Mouse (Mus musculus): ENCODE results near the gene Tbkbp1. TPM values are rescaled to one million over a fixed set of nuclear protein-coding genes. Genes with fewer than 3 reads are reported as not detected.
"Not testable (repeated sequence)": the region's sequence is repeated elsewhere in the genome, so short reads cannot be mapped to it uniquely, and the experiment has no call there.

The Tbkbp1 gene
- polyA plus RNA-seq (2016; fragmentation: Nextera tagmentation; extraction: Ambion mirVana): 5.7 and 6.5 TPM in 2 replicates

GRCm38 (mm10) chr11:97151343-97151801, at the start of gene Tbkbp1:
Gene Tbkbp1, minus strand, starts transcription at chr11:97151495.
- Histone ChIP-seq H3K9ac (peak within 1 kb of the TSS; percentile 86), H3K4me2 (peak within 1 kb of the TSS; percentile 89), H3K4me3 (replicated peaks) (peak within 1 kb of the TSS; percentile 80), H3K27me3 (peaks cover 23% of the 10 kb centered on the region; the same call in 1 of the 2 replicates), H3K4me1 (peaks cover 40% of the 10 kb centered on the region), H3K36me3 (replicated peaks) (peaks cover 31% of the 10 kb centered on the region), H3K27ac (peak within 1 kb of the TSS; percentile 92), H3K9me3 (no peaks in the 10 kb centered on the region)
- ATAC-seq (ENCODE audit: low FRiP score): peak; percentile 53
- WGBS: under 1% methylated on average over 27 of the region's 64 CpGs

- no peaks in the 10 kb centered on the region for H3K36me3 ChIP-seq (replicated peaks)
- no peak overlapping the region for H3K27ac ChIP-seq
- H3K4me3 ChIP-seq (replicated peaks): no peak overlapping the region
- no peaks in the 10 kb centered on the region for H3K9me3 ChIP-seq
- WGBS: 85% methylated on average over 6 of the region's 6 CpGs
- no peaks in the 10 kb centered on the region for H3K4me1 ChIP-seq
- H3K9ac ChIP-seq: no peak overlapping the region
- no peak overlapping the region for H3K4me2 ChIP-seq
- no peak for ATAC-seq (ENCODE audit: low FRiP score)
- no peaks in the 10 kb centered on the region for H3K27me3 ChIP-seq
These were observed 48.2 kb upstream of the Tbkbp1 start for GRCm38 (mm10) chr11:97199519-97199918.

- no peak for ATAC-seq (ENCODE audit: low FRiP score)
- WGBS: 21% methylated on average over 5 of the region's 5 CpGs
- Histone ChIP-seq H3K27me3 (no peaks in the 10 kb centered on the region), H3K4me3 (replicated peaks) (no peak overlapping the region), H3K36me3 (replicated peaks) (no peaks in the 10 kb centered on the region), H3K4me2 (no peak overlapping the region), H3K9me3 (no peaks in the 10 kb centered on the region), H3K9ac (no peak overlapping the region), H3K4me1 (no peaks in the 10 kb centered on the region), H3K27ac (no peak overlapping the region)
These were observed 47.3 kb upstream of the Tbkbp1 start for GRCm38 (mm10) chr11:97198601-97199000.

GRCm38 (mm10) chr11:97197021-97197420, 45.7 kb upstream of the Tbkbp1 start:
- no peaks in the 10 kb centered on the region for H3K4me1 ChIP-seq
- H3K9ac ChIP-seq: no peak overlapping the region
- H3K36me3 ChIP-seq (replicated peaks): no peaks in the 10 kb centered on the region
- H3K27ac ChIP-seq: no peak overlapping the region
- H3K9me3 ChIP-seq: no peaks in the 10 kb centered on the region
- H3K4me3 ChIP-seq (replicated peaks): no peak overlapping the region
- H3K27me3 ChIP-seq: no peaks in the 10 kb centered on the region
- ATAC-seq (ENCODE audit: low FRiP score): no peak
- 84% methylated on average over 8 of the region's 8 CpGs for WGBS
- no peak overlapping the region for H3K4me2 ChIP-seq

- no peaks in the 10 kb centered on the region for H3K4me1 ChIP-seq
- no peak for ATAC-seq (ENCODE audit: low FRiP score)
- 72% methylated on average over 12 of the region's 12 CpGs for WGBS
- no peak overlapping the region for H3K27ac ChIP-seq
- H3K9ac ChIP-seq: no peak overlapping the region
- H3K4me3 ChIP-seq (replicated peaks): no peak overlapping the region
- no peak overlapping the region for H3K4me2 ChIP-seq
- no peaks in the 10 kb centered on the region for H3K36me3 ChIP-seq (replicated peaks)
- H3K27me3 ChIP-seq: no peaks in the 10 kb centered on the region
- no peaks in the 10 kb centered on the region for H3K9me3 ChIP-seq
These were observed 45.2 kb upstream of the Tbkbp1 start for GRCm38 (mm10) chr11:97196541-97196940.

- Histone ChIP-seq H3K4me2 (no peak overlapping the region), H3K27ac (no peak overlapping the region)
- no peak for ATAC-seq (ENCODE audit: low FRiP score)
These were observed 41.3 kb upstream of the Tbkbp1 start for GRCm38 (mm10) chr11:97192621-97192951.

GRCm38 (mm10) chr11:97191915-97192620, 40.8 kb upstream of the Tbkbp1 start:
- no peak overlapping the region for H3K27ac ChIP-seq
- no peak overlapping the region for H3K9ac ChIP-seq
- no peaks in the 10 kb centered on the region for H3K27me3 ChIP-seq
- no peaks in the 10 kb centered on the region for H3K9me3 ChIP-seq
- no peak overlapping the region for H3K4me2 ChIP-seq
- H3K36me3 ChIP-seq (replicated peaks): no peaks in the 10 kb centered on the region; the same call in 1 of the 2 replicates
- H3K4me3 ChIP-seq (replicated peaks): no peak overlapping the region
- ATAC-seq (ENCODE audit: low FRiP score): no peak
- H3K4me1 ChIP-seq: peaks cover 11% of the 10 kb centered on the region
- WGBS: 79% methylated on average over 6 of the region's 6 CpGs

More at GRCm38 (mm10) chr11:97192621-97192951, 41.3 kb upstream of the Tbkbp1 start:
- Histone ChIP-seq H3K9ac (no peak overlapping the region), H3K36me3 (replicated peaks) (no peaks in the 10 kb centered on the region; the same call in 1 of the 2 replicates), H3K4me1 (peaks cover 11% of the 10 kb centered on the region), H3K4me3 (replicated peaks) (no peak overlapping the region), H3K27me3 (no peaks in the 10 kb centered on the region), H3K9me3 (no peaks in the 10 kb centered on the region)

- H3K4me2 ChIP-seq: no peak overlapping the region
- no peak for ATAC-seq (ENCODE audit: low FRiP score)
- H3K27ac ChIP-seq: no peak overlapping the region
- no peak overlapping the region for H3K9ac ChIP-seq
- H3K27me3 ChIP-seq: no peaks in the 10 kb centered on the region
- no peak overlapping the region for H3K4me3 ChIP-seq (replicated peaks)
- H3K4me1 ChIP-seq: peaks cover 18% of the 10 kb centered on the region
- H3K9me3 ChIP-seq: no peaks in the 10 kb centered on the region
- 93% methylated on average over 6 of the region's 6 CpGs for WGBS
- no peaks in the 10 kb centered on the region; the same call in none of the 2 replicates for H3K36me3 ChIP-seq (replicated peaks)
These were observed 39.7 kb upstream of the Tbkbp1 start for GRCm38 (mm10) chr11:97190992-97191391.

GRCm38 (mm10) chr11:97189645-97190044, 38.4 kb upstream of the Tbkbp1 start:
- 86% methylated on average over 6 of the region's 6 CpGs for WGBS
- not testable (repeated sequence) for H3K4me3 ChIP-seq (replicated peaks); ATAC-seq (ENCODE audit: low FRiP score); H3K27me3 ChIP-seq; H3K36me3 ChIP-seq (replicated peaks); H3K9me3 ChIP-seq; H3K9ac ChIP-seq
- Histone ChIP-seq H3K27ac (peak overlapping the region; percentile 31; the same call in 1 of the 2 replicates), H3K4me1 (peaks cover 30% of the 10 kb centered on the region), H3K4me2 (peak overlapping the region; percentile 83; the same call in 1 of the 2 replicates)

GRCm38 (mm10) chr11:97189231-97189630, 37.9 kb upstream of the Tbkbp1 start:
- H3K27me3 ChIP-seq: no peaks in the 10 kb centered on the region
- 40% methylated on average over 3 of the region's 3 CpGs for WGBS
- H3K9ac ChIP-seq: peak overlapping the region; percentile 74; the same call in 1 of the 2 replicates
- peaks cover 14% of the 10 kb centered on the region for H3K36me3 ChIP-seq (replicated peaks)
- H3K9me3 ChIP-seq: no peaks in the 10 kb centered on the region
- H3K4me2 ChIP-seq: peak overlapping the region; percentile 83
- ATAC-seq (ENCODE audit: low FRiP score): no peak
- H3K27ac ChIP-seq: peak overlapping the region; percentile 98; the same call in 1 of the 2 replicates
- H3K4me1 ChIP-seq: peaks cover 35% of the 10 kb centered on the region
- H3K4me3 ChIP-seq (replicated peaks): peak overlapping the region; percentile 92

GRCm38 (mm10) chr11:97188643-97188955, 37.3 kb upstream of the Tbkbp1 start:
- peak overlapping the region; percentile 98 for H3K27ac ChIP-seq
- H3K9me3 ChIP-seq: no peaks in the 10 kb centered on the region
- H3K4me1 ChIP-seq: peaks cover 39% of the 10 kb centered on the region
- H3K36me3 ChIP-seq (replicated peaks): peaks cover 20% of the 10 kb centered on the region
- H3K4me2 ChIP-seq: peak overlapping the region; percentile 83
- H3K27me3 ChIP-seq: no peaks in the 10 kb centered on the region
- peak overlapping the region; percentile 92 for H3K4me3 ChIP-seq (replicated peaks)
- H3K9ac ChIP-seq: peak overlapping the region; percentile 74
- under 1% methylated on average over 15 of the region's 15 CpGs for WGBS
- no peak for ATAC-seq (ENCODE audit: low FRiP score)

GRCm38 (mm10) chr11:97187764-97188642, 36.7 kb upstream of the Tbkbp1 start, which contains the start of gene Kpnb1:
Gene Kpnb1, minus strand, starts transcription at chr11:97187881.
- H3K9ac ChIP-seq: peak within 1 kb of the TSS; percentile 95
- no peaks in the 10 kb centered on the region for H3K27me3 ChIP-seq
- peaks cover 39% of the 10 kb centered on the region for H3K4me1 ChIP-seq
- H3K4me3 ChIP-seq (replicated peaks): peak within 1 kb of the TSS; percentile 92
- peak; percentile 96 for ATAC-seq (ENCODE audit: low FRiP score)
- peak within 1 kb of the TSS; percentile 83 for H3K4me2 ChIP-seq
- H3K36me3 ChIP-seq (replicated peaks): peaks cover 26% of the 10 kb centered on the region
- WGBS: under 1% methylated on average over 90 of the region's 101 CpGs
- peak within 1 kb of the TSS; percentile 98 for H3K27ac ChIP-seq
- H3K9me3 ChIP-seq: no peaks in the 10 kb centered on the region
